Mouse (Mus musculus): ENCODE results near the gene Cd164.

GRCm38 (mm10) chr10:41555081-41555480 lies 35.9 kb downstream of the Cd164 start:
- TF ChIP-seq GATA1 (IDR thresholded peaks at IDR 0.05; ENCODE audit: low read length) (no peak), TAL1 (IDR thresholded peaks at IDR 0.05; ENCODE audit: low read length) (no peak)

All from erythroblast, embryonic 14.5 days (primary cell).